27 mouse cellular contexts compared by ENCODE assay signal in the genomic region with DNA sequence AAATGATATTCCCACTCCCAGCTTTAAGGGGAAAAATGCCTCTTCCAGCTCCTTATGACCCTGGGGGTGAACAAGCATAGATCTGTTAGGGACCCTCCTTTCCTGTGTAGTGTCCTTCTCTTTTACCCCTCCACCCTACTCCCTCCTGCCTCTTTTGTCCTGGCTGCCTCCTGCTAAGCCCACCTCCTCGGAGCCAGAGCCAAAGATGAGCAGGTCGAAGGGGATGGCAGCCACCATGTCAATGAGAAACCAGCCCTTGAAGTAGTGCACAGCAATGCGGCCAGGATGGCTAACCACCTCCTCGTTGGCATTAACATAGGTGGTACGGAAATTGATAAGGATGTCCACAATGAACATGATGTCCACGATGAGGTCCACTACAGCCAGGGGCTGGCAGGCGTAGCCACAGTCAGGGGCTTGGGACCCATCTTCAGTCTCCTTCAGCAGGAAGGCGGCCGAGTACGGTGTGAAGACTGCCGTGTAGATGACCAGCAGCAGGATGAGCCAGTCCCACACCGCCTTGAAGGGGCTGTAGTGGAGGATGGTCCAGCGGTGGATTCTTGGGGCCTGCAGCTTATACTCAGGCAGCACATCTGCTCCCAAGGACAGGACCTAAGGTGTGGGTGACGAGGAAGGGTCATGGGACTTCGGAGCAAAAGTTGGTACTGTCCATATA. TPM values are rescaled to one million over a fixed set of nuclear protein-coding genes. Genes with fewer than 3 reads are reported as not detected.
DNase-seq lines count a peak whose midpoint lies in the region; ATAC-seq lines count a peak whose summit lies in the region.
"Had no signal": no experiment of that assay in that cellular context is flagged by ENCODE, and none has a peak within 500 bp of the region (broad histone marks: within the 10 kb centered on the region; RNA-seq: fewer than 3 reads in every experiment).

No protein-coding gene starts in this region.

- no peak overlapping the region for H3K4me2 ChIP-seq in heart, embryonic 11.5 days
- H3K4me2 ChIP-seq in heart, embryonic 15.5 days = no peak overlapping the region
- H3K4me2 ChIP-seq: embryonic facial prominence, embryonic 15.5 days; forebrain, embryonic 12.5 days; hindbrain, embryonic 15.5 days; kidney, embryonic 15.5 days; lung, embryonic 14.5 days; midbrain, embryonic 12.5 days; neural tube, embryonic 12.5 days had no signal

- DNase-seq in heart, adult 11 months = peak; percentile 90
- no peak for DNase-seq in heart, adult 9 months (ENCODE audit: low spot score in 2 of 2)
- DNase-seq: adrenal gland, adult 8-10 months; cerebellum, adult 2 months; forebrain, postnatal 0 days; kidney, adult 18-20 months; liver; retina, postnatal 1 day; thymus, postnatal 4 days had no signal

- H3K27me3 ChIP-seq in heart, embryonic 11.5 days (ENCODE audit: control insufficient read depth, insufficient read depth, low read length) = peaks cover 10% of the 10 kb centered on the region; the same call in 1 of the 2 replicates
- no peaks in the 10 kb centered on the region for H3K27me3 ChIP-seq in heart, embryonic 15.5 days
- H3K27me3 ChIP-seq in megakaryocyte, embryonic 14.5 days (replicated peaks) = peaks cover 85% of the 10 kb centered on the region
- H3K27me3 ChIP-seq: hindbrain, embryonic 15.5 days; kidney, embryonic 15.5 days; neural tube, embryonic 12.5 days had no signal

- H3K27ac ChIP-seq in heart, embryonic 11.5 days (ENCODE audit: low read depth, low read length) = no peak overlapping the region
- H3K27ac ChIP-seq in heart, embryonic 15.5 days = peak overlapping the region; percentile 88
- H3K27ac ChIP-seq: embryonic facial prominence, embryonic 10.5 days; embryonic facial prominence, embryonic 15.5 days; forebrain, embryonic 12.5 days; hindbrain, embryonic 15.5 days; kidney, embryonic 15.5 days; liver, embryonic 14.5 days; midbrain, embryonic 12.5 days; neural tube, embryonic 12.5 days had no signal

- no peak overlapping the region for H3K4me3 ChIP-seq in heart, embryonic 11.5 days (ENCODE audit: low read depth, low read length)
- H3K4me3 ChIP-seq in heart, embryonic 15.5 days = no peak overlapping the region
- peak overlapping the region; percentile 19 for H3K4me3 ChIP-seq in megakaryocyte, embryonic 14.5 days (replicated peaks)
- H3K4me3 ChIP-seq: embryonic facial prominence, embryonic 15.5 days; forebrain, embryonic 12.5 days; hindbrain, embryonic 15.5 days; kidney, embryonic 15.5 days; midbrain, embryonic 12.5 days; myocyte; neural tube, embryonic 12.5 days had no signal

- no peaks in the 10 kb centered on the region for H3K9me3 ChIP-seq in heart, embryonic 11.5 days (replicated peaks; ENCODE audit: control insufficient read depth, low read length)
- no peaks in the 10 kb centered on the region for H3K9me3 ChIP-seq in heart, embryonic 15.5 days (replicated peaks)
- H3K9me3 ChIP-seq in megakaryocyte, embryonic 14.5 days = no peaks in the 10 kb centered on the region
- H3K9me3 ChIP-seq: embryonic facial prominence, embryonic 10.5 days; embryonic facial prominence, embryonic 15.5 days; forebrain, embryonic 12.5 days; G1E; hindbrain, embryonic 15.5 days; kidney, embryonic 15.5 days; midbrain, embryonic 12.5 days; neural tube, embryonic 12.5 days had no signal

- peaks cover 11% of the 10 kb centered on the region for H3K36me3 ChIP-seq in heart, embryonic 11.5 days (ENCODE audit: control insufficient read depth, insufficient read depth, low read length)
- peaks cover 40% of the 10 kb centered on the region for H3K36me3 ChIP-seq in heart, embryonic 15.5 days
- no peaks in the 10 kb centered on the region for H3K36me3 ChIP-seq in megakaryocyte, embryonic 14.5 days (replicated peaks; ENCODE audit: low read length)
- H3K36me3 ChIP-seq: embryonic facial prominence, embryonic 15.5 days had no signal

- no peak for ATAC-seq in heart, embryonic 11.5 days (replicated peaks; ENCODE audit: insufficient number of reproducible peaks, low FRiP score, low TSS enrichment)
- ATAC-seq in heart, embryonic 15.5 days (replicated peaks; ENCODE audit: insufficient number of reproducible peaks, insufficient read depth, low FRiP score, low read depth) = no peak
- no peak for ATAC-seq in megakaryocyte, adult 5-6 weeks (ENCODE audit: poor library complexity, severe bottlenecking)
- no peak for ATAC-seq in frontal cortex, adult (ENCODE audit: low TSS enrichment)
- ATAC-seq: forebrain, postnatal 0 days; inflammation-experienced regulatory T-cells, adult 6 months had no signal

- H3K4me1 ChIP-seq in heart, embryonic 11.5 days (ENCODE audit: control insufficient read depth, insufficient read depth, low read length) = peaks cover 62% of the 10 kb centered on the region
- peaks cover 78% of the 10 kb centered on the region for H3K4me1 ChIP-seq in heart, embryonic 15.5 days (replicated peaks)
- peaks cover 9% of the 10 kb centered on the region for H3K4me1 ChIP-seq in megakaryocyte, embryonic 14.5 days

- H3K9ac ChIP-seq in heart, embryonic 11.5 days (ENCODE audit: low read depth, low read length) = no peak overlapping the region
- 0 out of 2 replicates have a peak overlapping the region, but pooled peaks have one; percentile 5 for H3K9ac ChIP-seq in heart, embryonic 15.5 days
- H3K9ac ChIP-seq: embryonic facial prominence, embryonic 15.5 days; forebrain, embryonic 12.5 days; forebrain, postnatal 0 days; hindbrain, embryonic 15.5 days; kidney, embryonic 15.5 days; liver, embryonic 14.5 days; lung, embryonic 14.5 days; midbrain, embryonic 12.5 days had no signal

- WGBS in heart, embryonic 11.5 days (ENCODE audit: insufficient replicate concordance) = 82% methylated on average over 15 of the region's 15 CpGs
- WGBS in heart, embryonic 15.5 days = 80% methylated on average over 15 of the region's 15 CpGs

RNA-seq across cellular contexts. Expression of gene Kcnh2, which starts 25.1 kb away (rescaled TPM):
- 19.4 and 20.8 TPM in 2 replicates for polyA plus RNA-seq in heart, embryonic 11.5 days (2014; fragmentation: Nextera tagmentation; extraction: Ambion mirVana)
- 21.0 and 27.2 TPM in 2 replicates for polyA plus RNA-seq in heart, embryonic 15.5 days (2015; fragmentation: Nextera tagmentation; extraction: Ambion mirVana)
- polyA plus RNA-seq in megakaryocyte, embryonic 14.5 days (2012; ENCODE audit: insufficient read depth, low replicate concordance) = 0.10 TPM in 1 of 2 replicates, not detected in the other
- not detected in 2 replicates for total RNA-seq in megakaryocyte, adult 5-6 weeks (2015)
- total RNA-seq in megakaryocyte, adult 5-6 weeks (2017) = not detected in 2 replicates

RNA-seq across cellular contexts. Expression of gene Nos3, which starts 38.3 kb away (rescaled TPM):
- 21.5 and 30.4 TPM in 2 replicates for polyA plus RNA-seq in heart, embryonic 11.5 days (2014; fragmentation: Nextera tagmentation; extraction: Ambion mirVana)
- polyA plus RNA-seq in heart, embryonic 15.5 days (2015; fragmentation: Nextera tagmentation; extraction: Ambion mirVana) = 27.9 and 30.6 TPM in 2 replicates
- not detected in 2 replicates for polyA plus RNA-seq in megakaryocyte, embryonic 14.5 days (2012; ENCODE audit: insufficient read depth, low replicate concordance)
- total RNA-seq in megakaryocyte, adult 5-6 weeks (2015) = 0.05 and 0.25 TPM in 2 replicates
- 0.16 and 0.29 TPM in 2 replicates for total RNA-seq in megakaryocyte, adult 5-6 weeks (2017)
- total RNA-seq: megakaryocyte progenitor cell, adult 5-6 weeks had no signal

Comparison
In these comparisons a context has a peak if more than half of its experiments do, and no peak if none do; other contexts are left out.
1. RNA of gene Kcnh2, which starts 25.1 kb away (polyA plus RNA-seq): 21.0 to 27.2 TPM in heart, embryonic 15.5 days and 19.4 to 20.8 TPM in heart, embryonic 11.5 days; 0.10 TPM in megakaryocyte, embryonic 14.5 days; every median in the first group is over 10 times any median in the second.
2. RNA of gene Nos3, which starts 38.3 kb away (polyA plus RNA-seq): 27.9 to 30.6 TPM in heart, embryonic 15.5 days and 21.5 to 30.4 TPM in heart, embryonic 11.5 days; not detected in megakaryocyte, embryonic 14.5 days; every median in the first group is over 10 times any median in the second.